Mouse (Mus musculus): Measurements from ENCODE around the gene St8sia2. TPM values are rescaled to one million over a fixed set of nuclear protein-coding genes. Genes with fewer than 3 reads are reported as not detected.

The St8sia2 gene
- polyA plus RNA-seq, 1 experiment from 2014 or later: 7.8 TPM

- Histone ChIP-seq H3K4me2 (ENCODE audit: low read length) (no peak overlapping the region), H3K27ac (ENCODE audit: low read depth) (no peak overlapping the region), H3K27me3 (replicated peaks; ENCODE audit: control insufficient read depth, insufficient read depth, low read length) (no peaks in the 10 kb centered on the region), H3K4me3 (ENCODE audit: low read depth, low read length) (no peak overlapping the region), H3K9ac (ENCODE audit: low read length) (no peak overlapping the region), H3K9me3 (ENCODE audit: control insufficient read depth, low read length) (no peaks in the 10 kb centered on the region), H3K36me3 (ENCODE audit: control insufficient read depth, insufficient read depth, low read length) (peaks cover 8% of the 10 kb centered on the region; the same call in 1 of the 2 replicates), H3K4me1 (replicated peaks; ENCODE audit: control insufficient read depth, insufficient read depth, low read length) (peaks cover 10% of the 10 kb centered on the region; the same call in 1 of the 2 replicates)
- WGBS: 33% methylated on average over 4 of the region's 4 CpGs
- 0 out of 2 replicates have a peak, but pooled peaks have one; percentile 64 for ATAC-seq (replicated peaks; ENCODE audit: low FRiP score, low TSS enrichment, low read depth)
- DNase-seq (ENCODE audit: low spot score): peak; percentile 74
Observed at GRCm38 (mm10) chr7:73941640-73942039, 71.8 kb downstream of the St8sia2 start.

GRCm38 (mm10) chr7:73939236-73939635 is 74.3 kb downstream of the St8sia2 start:
- Histone ChIP-seq H3K4me1 (replicated peaks; ENCODE audit: control insufficient read depth, insufficient read depth, low read length) (peaks cover 10% of the 10 kb centered on the region; the same call in 1 of the 2 replicates), H3K27ac (ENCODE audit: low read depth) (no peak overlapping the region), H3K4me3 (ENCODE audit: low read depth, low read length) (no peak overlapping the region), H3K36me3 (ENCODE audit: control insufficient read depth, insufficient read depth, low read length) (peaks cover 8% of the 10 kb centered on the region; the same call in 1 of the 2 replicates), H3K4me2 (ENCODE audit: low read length) (no peak overlapping the region), H3K27me3 (replicated peaks; ENCODE audit: control insufficient read depth, insufficient read depth, low read length) (no peaks in the 10 kb centered on the region), H3K9me3 (ENCODE audit: control insufficient read depth, low read length) (no peaks in the 10 kb centered on the region), H3K9ac (ENCODE audit: low read length) (no peak overlapping the region)
- ATAC-seq (replicated peaks; ENCODE audit: low FRiP score, low TSS enrichment, low read depth): no peak
- WGBS: 96% methylated on average over 8 of the region's 8 CpGs
- no peak for DNase-seq (ENCODE audit: low spot score)

- H3K4me1 ChIP-seq (replicated peaks; ENCODE audit: control insufficient read depth, insufficient read depth, low read length): peaks cover 10% of the 10 kb centered on the region; the same call in 1 of the 2 replicates
- H3K9me3 ChIP-seq (ENCODE audit: control insufficient read depth, low read length): no peaks in the 10 kb centered on the region
- no peak overlapping the region for H3K4me2 ChIP-seq (ENCODE audit: low read length)
- no peak overlapping the region for H3K9ac ChIP-seq (ENCODE audit: low read length)
- H3K36me3 ChIP-seq (ENCODE audit: control insufficient read depth, insufficient read depth, low read length): peaks cover 8% of the 10 kb centered on the region; the same call in 1 of the 2 replicates
- WGBS: 89% methylated on average over 7 of the region's 7 CpGs
- no peak overlapping the region for H3K27ac ChIP-seq (ENCODE audit: low read depth)
- H3K27me3 ChIP-seq (replicated peaks; ENCODE audit: control insufficient read depth, insufficient read depth, low read length): no peaks in the 10 kb centered on the region
- ATAC-seq (replicated peaks; ENCODE audit: low FRiP score, low TSS enrichment, low read depth) (no peak), DNase-seq (ENCODE audit: low spot score) (no peak)
- H3K4me3 ChIP-seq (ENCODE audit: low read depth, low read length): no peak overlapping the region
Observed at GRCm38 (mm10) chr7:73938046-73938810, 75.3 kb downstream of the St8sia2 start.

GRCm38 (mm10) chr7:73936119-73936518 is 77.4 kb downstream of the St8sia2 start:
- 63% methylated on average over 3 of the region's 3 CpGs for WGBS
- DNase-seq (ENCODE audit: low spot score) (no peak), ATAC-seq (replicated peaks; ENCODE audit: low FRiP score, low TSS enrichment, low read depth) (no peak)
- no peak overlapping the region for H3K4me2 ChIP-seq (ENCODE audit: low read length)
- no peaks in the 10 kb centered on the region for H3K9me3 ChIP-seq (ENCODE audit: control insufficient read depth, low read length)
- no peak overlapping the region for H3K27ac ChIP-seq (ENCODE audit: low read depth)
- H3K4me1 ChIP-seq (replicated peaks; ENCODE audit: control insufficient read depth, insufficient read depth, low read length): no peaks in the 10 kb centered on the region
- no peaks in the 10 kb centered on the region for H3K36me3 ChIP-seq (ENCODE audit: control insufficient read depth, insufficient read depth, low read length)
- H3K4me3 ChIP-seq (ENCODE audit: low read depth, low read length): no peak overlapping the region
- H3K27me3 ChIP-seq (replicated peaks; ENCODE audit: control insufficient read depth, insufficient read depth, low read length): no peaks in the 10 kb centered on the region
- H3K9ac ChIP-seq (ENCODE audit: low read length): no peak overlapping the region

- Histone ChIP-seq H3K4me3 (ENCODE audit: low read depth, low read length) (no peak overlapping the region), H3K4me1 (replicated peaks; ENCODE audit: control insufficient read depth, insufficient read depth, low read length) (no peaks in the 10 kb centered on the region), H3K9ac (ENCODE audit: low read length) (no peak overlapping the region), H3K36me3 (ENCODE audit: control insufficient read depth, insufficient read depth, low read length) (no peaks in the 10 kb centered on the region), H3K9me3 (ENCODE audit: control insufficient read depth, low read length) (no peaks in the 10 kb centered on the region), H3K4me2 (ENCODE audit: low read length) (no peak overlapping the region), H3K27me3 (replicated peaks; ENCODE audit: control insufficient read depth, insufficient read depth, low read length) (no peaks in the 10 kb centered on the region), H3K27ac (ENCODE audit: low read depth) (no peak overlapping the region)
- DNase-seq (ENCODE audit: low spot score): no peak
- no peak for ATAC-seq (replicated peaks; ENCODE audit: low FRiP score, low TSS enrichment, low read depth)
- WGBS: 66% methylated on average over 2 of the region's 2 CpGs
Observed at GRCm38 (mm10) chr7:73935703-73936102, 77.8 kb downstream of the St8sia2 start.

- 64% methylated on average over 3 of the region's 3 CpGs for WGBS
Observed at GRCm38 (mm10) chr7:73933036-73933435, 80.5 kb downstream of the St8sia2 start.

GRCm38 (mm10) chr7:73920921-73921485 is 92.5 kb downstream of the St8sia2 start:
- DNase-seq (ENCODE audit: low spot score): no peak
- H3K27me3 ChIP-seq (replicated peaks; ENCODE audit: control insufficient read depth, insufficient read depth, low read length): no peaks in the 10 kb centered on the region
- 77% methylated on average over 16 of the region's 16 CpGs for WGBS

More at GRCm38 (mm10) chr7:73933036-73933435, 80.5 kb downstream of the St8sia2 start:
- Histone ChIP-seq H3K27ac (ENCODE audit: low read depth) (no peak overlapping the region), H3K4me3 (ENCODE audit: low read depth, low read length) (no peak overlapping the region), H3K9me3 (ENCODE audit: control insufficient read depth, low read length) (no peaks in the 10 kb centered on the region), H3K4me1 (replicated peaks; ENCODE audit: control insufficient read depth, insufficient read depth, low read length) (no peaks in the 10 kb centered on the region), H3K27me3 (replicated peaks; ENCODE audit: control insufficient read depth, insufficient read depth, low read length) (no peaks in the 10 kb centered on the region), H3K36me3 (ENCODE audit: control insufficient read depth, insufficient read depth, low read length) (no peaks in the 10 kb centered on the region), H3K4me2 (ENCODE audit: low read length) (no peak overlapping the region), H3K9ac (ENCODE audit: low read length) (no peak overlapping the region)
- ATAC-seq (replicated peaks; ENCODE audit: low FRiP score, low TSS enrichment, low read depth) (no peak), DNase-seq (ENCODE audit: low spot score) (no peak)

GRCm38 (mm10) chr7:73917633-73918311 is 95.7 kb downstream of the St8sia2 start:
- Histone ChIP-seq H3K27me3 (replicated peaks; ENCODE audit: control insufficient read depth, insufficient read depth, low read length) (no peaks in the 10 kb centered on the region), H3K9me3 (ENCODE audit: control insufficient read depth, low read length) (no peaks in the 10 kb centered on the region), H3K27ac (ENCODE audit: low read depth) (peak overlapping the region; percentile 47; the same call in 1 of the 2 replicates), H3K4me3 (ENCODE audit: low read depth, low read length) (no peak overlapping the region), H3K36me3 (ENCODE audit: control insufficient read depth, insufficient read depth, low read length) (no peaks in the 10 kb centered on the region), H3K4me2 (ENCODE audit: low read length) (no peak overlapping the region), H3K4me1 (replicated peaks; ENCODE audit: control insufficient read depth, insufficient read depth, low read length) (0 out of 2 replicates have a peak, but pooled peaks cover 13% of the 10 kb centered on the region), H3K9ac (ENCODE audit: low read length) (no peak overlapping the region)
- 56% methylated on average over 9 of the region's 9 CpGs for WGBS
- ATAC-seq (replicated peaks; ENCODE audit: low FRiP score, low TSS enrichment, low read depth): 0 out of 2 replicates have a peak, but pooled peaks have one; percentile 58
- no peak for DNase-seq (ENCODE audit: low spot score)

More at GRCm38 (mm10) chr7:73920921-73921485, 92.5 kb downstream of the St8sia2 start:
- no peak for ATAC-seq (replicated peaks; ENCODE audit: low FRiP score, low TSS enrichment, low read depth)
- Histone ChIP-seq H3K4me1 (replicated peaks; ENCODE audit: control insufficient read depth, insufficient read depth, low read length) (0 out of 2 replicates have a peak, but pooled peaks cover 12% of the 10 kb centered on the region), H3K9me3 (ENCODE audit: control insufficient read depth, low read length) (no peaks in the 10 kb centered on the region), H3K27ac (ENCODE audit: low read depth) (no peak overlapping the region), H3K4me2 (ENCODE audit: low read length) (no peak overlapping the region), H3K9ac (ENCODE audit: low read length) (no peak overlapping the region), H3K4me3 (ENCODE audit: low read depth, low read length) (no peak overlapping the region), H3K36me3 (ENCODE audit: control insufficient read depth, insufficient read depth, low read length) (no peaks in the 10 kb centered on the region)
